Mouse (Mus musculus): ENCODE measurements around the gene Olfr1026.

The Olfr1026 gene

DNA sequence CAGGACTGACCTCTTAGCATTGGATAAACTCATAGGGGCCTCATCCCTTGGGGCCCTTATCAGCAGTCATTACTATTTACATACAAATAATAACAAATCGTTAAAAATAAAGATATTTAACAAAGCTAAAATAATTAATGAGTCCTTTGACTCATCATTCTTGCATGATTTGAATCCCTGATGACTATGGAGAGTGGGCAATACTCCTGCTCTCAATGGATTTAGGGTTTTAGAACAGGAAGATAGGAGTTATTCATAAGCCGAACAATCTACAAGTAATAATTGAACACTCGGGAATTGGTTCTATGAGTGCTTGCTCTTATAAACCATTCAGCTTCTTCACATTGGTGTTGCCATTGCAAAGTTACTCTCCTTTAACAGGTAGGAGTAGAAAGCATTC is at the start of gene Olfr1026:
Olfr1026 (plus strand) TSS at position 301 of the 400 bp plus-strand sequence.
- no peak for DNase-seq

DNA sequence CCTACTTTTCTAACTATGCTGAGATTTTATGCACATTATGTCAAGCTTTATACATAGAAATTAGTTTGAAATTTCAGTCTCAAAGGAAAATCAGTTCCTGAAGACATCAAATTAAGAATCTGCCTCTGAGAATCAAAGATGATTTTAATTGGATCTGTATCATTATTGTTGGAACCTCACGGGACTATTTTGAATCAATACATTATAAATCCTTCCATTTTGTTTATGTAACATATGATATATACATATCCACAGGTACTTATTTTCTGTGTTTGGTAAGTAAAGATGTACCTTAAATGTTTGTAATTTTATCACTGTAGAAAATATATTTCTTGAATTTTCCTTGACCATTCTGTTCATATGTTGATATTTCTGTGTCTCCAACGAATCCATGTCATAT is 36.0 kb upstream of the Olfr1026 start, which contains the start of gene Olfr1023:
Olfr1023 (plus strand) TSS at position 301 of the 400 bp plus-strand sequence.
- no peak for DNase-seq

DNA sequence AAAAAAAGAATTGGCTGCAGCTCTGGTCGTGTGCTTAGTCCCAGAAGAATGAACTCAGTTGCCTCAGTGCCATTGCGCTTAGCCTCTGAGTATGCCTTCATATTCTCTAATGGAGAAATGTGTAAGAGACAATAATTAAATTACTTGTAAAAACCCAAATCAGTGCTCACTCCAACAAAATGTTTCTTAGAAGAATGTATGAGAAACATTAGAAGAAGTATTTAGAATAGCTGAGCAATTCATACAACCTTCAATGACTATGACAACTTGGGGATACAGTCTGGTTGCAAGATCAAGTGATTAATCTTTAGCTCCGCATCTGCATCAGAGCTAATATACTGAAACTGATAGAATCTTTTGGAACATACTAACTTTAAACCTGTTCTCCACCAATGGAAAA is 16.4 kb upstream of the Olfr1026 start, which contains the start of gene Olfr1024:
Olfr1024 (minus strand) TSS at position 101 of the 400 bp plus-strand sequence.
- DNase-seq = no peak

DNA sequence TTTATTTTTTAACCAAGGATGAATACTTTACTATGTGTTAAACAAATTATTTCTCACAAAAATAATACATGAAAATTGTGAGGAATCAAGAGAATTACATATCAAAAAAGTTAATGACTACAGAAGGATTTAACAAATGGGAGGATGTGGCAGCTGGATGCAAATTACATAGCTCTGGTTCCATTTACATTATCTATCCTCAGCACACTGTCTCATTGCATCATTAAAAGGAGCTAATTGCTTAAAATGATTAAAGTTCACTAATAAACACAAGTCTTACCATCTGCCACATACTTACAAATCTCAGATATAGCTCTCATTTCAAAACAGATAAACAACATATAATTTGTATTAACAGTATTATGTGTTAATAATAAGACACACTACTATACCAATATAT is 8.2 kb upstream of the Olfr1026 start:
- no peak for DNase-seq

DNA sequence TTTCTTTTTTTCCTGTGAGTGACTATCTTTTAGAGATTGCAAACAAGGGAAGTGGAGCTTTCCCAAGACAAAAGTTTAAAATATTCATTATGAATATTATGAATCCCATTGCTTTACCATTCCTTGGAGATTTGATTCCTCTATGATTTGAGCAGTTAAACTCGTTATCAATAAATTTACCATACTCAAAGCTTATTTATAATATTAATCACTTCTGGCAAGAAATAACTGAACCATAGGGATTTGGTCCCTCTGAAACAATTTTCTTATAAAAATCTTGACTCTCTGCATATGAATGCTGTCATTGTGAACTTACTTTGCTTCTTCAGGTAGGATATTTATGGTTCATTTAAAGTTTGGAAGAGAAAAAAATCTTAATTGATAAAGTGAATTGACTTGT is 6.5 kb upstream of the Olfr1026 start, which contains the start of gene Olfr1025-ps1:
Olfr1025-ps1 (plus strand) TSS at position 301 of the 400 bp plus-strand sequence.
- no peak for DNase-seq

DNA sequence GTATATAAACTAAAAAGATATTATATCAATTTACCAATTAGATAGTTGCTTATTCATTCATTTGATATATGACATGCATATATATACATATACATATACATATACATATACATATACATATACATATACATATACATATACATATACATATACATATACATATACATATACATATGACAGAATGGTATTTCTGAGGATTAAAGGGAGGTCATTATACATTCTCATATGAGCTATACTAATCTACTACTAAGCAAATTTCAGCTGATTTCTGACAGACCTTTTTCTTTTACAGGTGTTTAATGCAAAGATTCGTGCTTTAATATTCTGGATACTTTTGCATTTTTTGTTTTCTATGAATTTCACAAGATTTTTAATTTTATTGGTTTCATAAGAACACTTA is 28.8 kb downstream of the Olfr1026 start, which contains the start of gene Olfr1028:
Olfr1028 (plus strand) TSS at position 301 of the 400 bp plus-strand sequence.
- DNase-seq = no peak

DNA sequence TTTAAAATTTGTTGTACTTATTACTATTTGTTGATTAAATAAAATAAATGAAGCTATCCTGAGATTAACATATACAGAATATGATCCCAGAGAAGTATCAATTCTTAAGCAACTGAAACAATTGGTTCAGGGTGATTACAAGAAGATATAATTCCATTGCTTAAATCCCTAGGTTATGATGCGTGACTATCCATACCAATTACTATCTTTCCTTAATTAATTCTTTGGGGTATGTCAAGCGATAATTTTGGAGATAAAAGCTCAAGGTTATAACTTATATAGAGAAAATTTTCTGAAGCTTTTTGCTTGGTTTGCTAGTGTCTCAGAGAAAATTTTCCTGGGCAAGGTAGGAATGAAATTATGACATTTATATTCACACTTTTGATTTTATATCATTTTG is 52.2 kb downstream of the Olfr1026 start, which contains the start of gene Olfr1029:
Olfr1029 (plus strand) TSS at position 301 of the 400 bp plus-strand sequence.
- DNase-seq = no peak
